Mouse (Mus musculus) E14TG2a.4 (cell line): ENCODE measurements around the gene Tspear.

Experiments
- CTCF ChIP-seq: conservative IDR thresholded peaks from 2 replicates; pipeline ENCODE4 v1.5.1; 2014; ENCODE audit warnings: low read length
- NANOG ChIP-seq: IDR thresholded peaks from 2 replicates; pipeline ENCODE4 v1.6.1; 2014; ENCODE audit warnings: borderline replicate concordance, low read length, mixed read lengths
- POU5F1 ChIP-seq: IDR thresholded peaks from 2 replicates; pipeline ENCODE4 v1.6.1; 2014; ENCODE audit warnings: low read length, borderline replicate concordance

GRCm38 (mm10) chr10:77713734-77714133 lies 27.4 kb downstream of the Tspear start:
- TF ChIP-seq CTCF (no peak), POU5F1 (no peak), NANOG (no peak)
